Mouse (Mus musculus) layer of hippocampus, adult 9-10 months (tissue): ENCODE results near the gene Hist1h2ae.
"Not testable (repeated sequence)": the region's sequence is repeated elsewhere in the genome, so short reads cannot be mapped to it uniquely, and the experiment has no call there.

Experiments used
- DNase-seq: peaks from one replicate; pipeline ENCODE4 v3.0.0; 2022; ENCODE audit warnings: low spot score

Hist1h2ae gene

GRCm38 (mm10) chr13:23562699-23563462, 8.1 kb downstream of the Hist1h2ae start:
- DNase-seq, result no peak

DNA sequence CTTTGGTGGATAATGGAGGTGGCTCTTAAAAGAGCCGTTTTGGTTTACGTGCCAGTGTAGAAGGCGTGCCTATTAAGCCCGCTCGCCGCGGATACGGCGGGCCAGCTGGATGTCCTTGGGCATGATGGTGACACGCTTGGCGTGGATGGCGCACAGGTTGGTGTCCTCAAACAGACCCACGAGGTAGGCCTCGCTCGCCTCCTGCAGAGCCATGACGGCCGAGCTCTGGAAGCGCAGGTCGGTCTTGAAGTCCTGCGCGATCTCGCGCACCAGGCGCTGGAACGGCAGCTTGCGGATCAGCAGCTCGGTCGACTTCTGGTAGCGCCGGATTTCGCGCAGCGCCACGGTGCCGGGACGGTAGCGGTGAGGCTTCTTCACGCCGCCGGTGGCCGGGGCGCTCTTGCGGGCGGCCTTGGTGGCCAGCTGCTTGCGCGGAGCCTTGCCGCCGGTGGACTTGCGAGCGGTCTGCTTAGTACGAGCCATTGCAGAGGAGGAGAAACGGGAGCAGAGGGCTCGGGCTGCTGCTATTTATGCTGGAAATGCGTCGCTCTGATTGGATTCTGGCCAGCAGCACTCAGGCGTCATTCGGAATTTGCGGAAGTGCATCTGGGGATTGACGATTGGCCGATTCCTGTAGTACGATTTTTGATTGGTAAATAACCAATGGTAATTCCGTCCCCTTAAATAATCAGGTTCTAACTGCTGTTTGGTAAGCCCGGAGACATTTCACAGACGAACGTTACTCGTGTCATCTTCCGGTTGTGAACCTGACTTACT, 8.9 kb downstream of the Hist1h2ae start, which contains the start of gene Hist1h3e:
Gene Hist1h3e (minus strand): TSS at position 487 of the 777 bp plus-strand sequence.
- DNase-seq, result peak; percentile 96

DNA sequence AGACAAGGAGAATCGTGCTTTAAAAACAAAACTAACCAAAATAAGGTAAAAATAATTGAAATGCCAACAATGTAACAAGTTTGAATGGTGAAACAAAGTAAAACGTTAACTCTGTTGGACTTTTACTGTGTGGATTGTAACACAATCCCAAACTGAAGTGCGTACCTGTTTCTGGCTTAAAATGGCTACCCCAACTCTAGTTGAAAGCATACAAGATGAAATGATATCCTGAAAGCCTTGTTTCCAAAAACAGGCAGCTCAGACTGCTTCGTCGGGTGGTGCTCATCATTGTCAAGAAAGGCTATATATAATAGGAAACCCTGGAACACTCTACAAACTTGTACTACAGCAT, 9.5 kb downstream of the Hist1h2ae start:
- DNase-seq, result not testable (repeated sequence)

DNA sequence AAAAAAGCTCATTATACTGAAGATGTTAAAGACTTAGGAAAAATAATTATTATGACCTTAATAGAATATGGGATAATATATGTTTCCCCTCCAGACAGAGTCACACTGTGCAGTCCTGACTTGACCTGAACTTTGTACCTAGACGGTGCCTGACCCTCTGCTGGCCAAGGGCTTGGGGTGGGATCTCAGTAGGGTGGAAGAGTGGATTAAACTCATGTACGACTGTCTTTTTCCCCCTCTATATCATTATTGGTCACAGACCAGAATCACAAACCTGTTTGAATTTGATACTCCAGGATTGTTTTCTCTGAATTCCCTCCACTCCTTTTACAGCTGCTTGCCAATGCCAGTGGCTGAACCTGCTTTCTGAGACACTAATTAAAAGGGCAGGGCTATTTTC, 10.3 kb downstream of the Hist1h2ae start:
- DNase-seq, result not testable (repeated sequence)

GRCm38 (mm10) chr13:23556906-23557305, 14.1 kb downstream of the Hist1h2ae start:
- no peak for DNase-seq

GRCm38 (mm10) chr13:23555839-23556416, 15.1 kb downstream of the Hist1h2ae start:
- peak; percentile 87 for DNase-seq

- no peak for DNase-seq
Observed at GRCm38 (mm10) chr13:23554925-23555838, 15.8 kb downstream of the Hist1h2ae start.

GRCm38 (mm10) chr13:23554393-23554792, 16.6 kb downstream of the Hist1h2ae start:
- no peak for DNase-seq

DNA sequence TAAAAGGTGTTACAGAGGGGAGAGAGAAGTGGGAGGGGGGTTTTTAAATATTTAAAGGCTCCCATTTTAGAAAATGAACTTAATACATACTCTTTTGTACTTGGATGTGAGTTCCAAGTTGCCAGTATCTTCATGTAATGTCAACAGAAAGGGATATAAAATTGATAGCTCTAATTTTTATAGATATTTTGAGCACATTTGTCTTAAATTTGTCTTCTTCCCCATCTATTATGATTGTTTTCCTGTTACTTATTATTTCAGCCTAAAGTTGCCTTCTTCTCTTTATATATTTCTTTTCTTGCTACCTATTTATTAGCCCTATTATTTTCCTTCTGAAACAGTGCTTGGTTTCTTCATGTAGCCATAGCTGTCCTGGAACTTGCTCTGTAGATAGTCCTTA, 18.1 kb downstream of the Hist1h2ae start, which contains the start of gene Hist1h1d:
Gene Hist1h1d (plus strand): TSS at position 301 of the 400 bp plus-strand sequence.
- DNase-seq, result no peak

DNA sequence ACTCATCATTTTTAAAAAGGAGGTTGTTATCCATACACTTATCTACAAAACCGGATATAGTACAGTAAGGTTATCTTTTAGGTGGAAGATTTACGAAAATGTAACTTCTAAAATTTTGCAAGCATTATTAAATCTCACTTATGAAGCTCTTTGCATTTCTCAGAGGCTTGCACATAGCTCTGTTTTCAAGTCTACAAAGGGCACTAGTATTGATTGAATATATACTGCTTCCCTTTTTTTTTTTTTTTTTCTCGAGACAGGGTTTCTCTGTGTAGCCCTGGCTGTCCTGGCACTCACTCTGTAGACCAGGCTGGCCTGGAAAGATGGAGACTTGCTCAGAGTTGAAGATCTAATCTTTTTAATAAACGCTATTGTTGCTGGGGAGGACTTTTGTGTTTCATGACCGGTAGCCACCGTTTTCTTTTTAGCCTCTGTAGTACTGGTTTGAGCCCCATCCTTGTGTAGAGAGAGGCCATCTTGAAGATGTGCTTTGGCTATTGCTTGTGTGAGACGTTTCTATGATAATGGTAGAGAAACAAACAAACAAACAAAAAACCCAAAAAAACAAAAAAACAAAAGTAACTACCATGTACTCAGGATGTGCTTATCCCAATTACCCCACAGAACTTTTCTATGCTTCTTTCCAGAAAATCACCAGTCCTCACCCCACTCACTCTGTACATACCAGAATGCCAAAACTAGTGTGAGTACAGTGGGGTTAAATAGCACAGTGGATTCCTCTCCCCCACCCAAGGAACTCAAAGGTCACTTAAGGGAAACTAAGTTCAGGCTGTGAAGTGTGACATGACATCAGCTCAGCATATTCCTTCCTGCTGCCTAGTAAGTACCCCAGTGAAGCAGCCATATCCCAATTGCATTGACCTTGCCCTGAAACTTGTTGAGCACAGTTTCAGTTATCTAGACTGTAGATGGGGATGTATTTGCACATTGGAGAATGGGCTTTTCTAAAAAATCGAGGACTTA, 18.8 kb downstream of the Hist1h2ae start:
- no peak for DNase-seq

- DNase-seq, result peak; percentile 94
Observed at GRCm38 (mm10) chr13:23551146-23551834, 19.7 kb downstream of the Hist1h2ae start, which contains the start of gene Hist1h4f. Hist1h4f (minus strand) TSS chr13:23551648.

DNA sequence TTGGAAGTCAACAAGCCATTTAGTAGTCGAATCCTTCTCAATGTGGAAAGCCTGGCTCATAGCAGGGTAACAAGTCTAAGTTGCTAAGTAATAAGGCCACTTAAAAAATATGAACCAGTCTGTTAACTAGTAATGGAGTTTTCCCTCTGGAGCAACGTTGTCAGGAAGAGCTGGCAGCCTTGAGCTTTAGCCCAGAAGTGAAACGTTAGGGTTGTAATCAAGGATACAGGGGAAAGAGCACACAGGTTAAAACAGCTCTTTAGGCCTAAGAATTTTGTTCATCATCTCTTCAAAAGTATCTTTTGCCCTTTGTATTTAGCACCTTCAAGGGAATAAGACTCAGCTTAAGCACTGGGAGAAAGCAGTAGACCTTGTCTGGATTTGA, 20.3 kb downstream of the Hist1h2ae start:
- DNase-seq, result no peak

- DNase-seq, result no peak
Observed at GRCm38 (mm10) chr13:23546694-23547093, 24.3 kb downstream of the Hist1h2ae start.

- not testable (repeated sequence) for DNase-seq
Observed at GRCm38 (mm10) chr13:23544787-23545120, 26.3 kb downstream of the Hist1h2ae start.

DNA sequence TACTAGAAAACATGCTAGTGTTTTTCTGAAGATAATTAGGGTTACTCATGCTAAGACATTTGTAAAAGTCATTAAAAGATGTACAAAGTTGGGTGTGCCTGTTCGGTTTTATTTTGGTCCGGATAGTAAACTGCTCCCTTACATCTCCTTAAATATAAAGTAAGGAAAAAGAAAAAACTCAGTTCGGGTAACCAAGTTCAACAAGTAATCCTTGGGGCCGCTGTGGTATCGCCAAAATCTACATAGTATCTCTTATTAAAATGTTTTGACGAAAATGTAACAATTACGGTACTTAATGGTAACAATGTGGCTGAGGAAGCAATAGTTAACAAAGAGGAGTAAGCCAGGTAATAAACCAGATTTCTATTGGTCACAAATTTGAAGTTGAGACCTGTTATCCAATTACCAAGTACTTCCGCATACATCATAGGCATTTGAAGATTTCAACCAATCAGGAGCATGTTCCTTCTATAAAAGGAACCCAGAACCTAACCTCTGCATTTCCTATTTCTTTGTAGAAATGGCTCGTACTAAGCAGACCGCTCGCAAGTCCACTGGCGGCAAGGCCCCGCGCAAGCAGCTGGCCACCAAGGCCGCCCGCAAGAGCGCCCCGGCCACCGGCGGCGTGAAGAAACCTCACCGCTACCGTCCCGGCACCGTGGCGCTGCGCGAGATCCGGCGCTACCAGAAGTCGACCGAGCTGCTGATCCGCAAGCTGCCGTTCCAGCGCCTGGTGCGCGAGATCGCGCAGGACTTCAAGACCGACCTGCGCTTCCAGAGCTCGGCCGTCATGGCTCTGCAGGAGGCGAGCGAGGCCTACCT, 26.8 kb downstream of the Hist1h2ae start, which contains the start of gene Hist1h3f:
Gene Hist1h3f (plus strand): TSS at position 88 of the 822 bp plus-strand sequence.
- DNase-seq, result peak; percentile 94

DNA sequence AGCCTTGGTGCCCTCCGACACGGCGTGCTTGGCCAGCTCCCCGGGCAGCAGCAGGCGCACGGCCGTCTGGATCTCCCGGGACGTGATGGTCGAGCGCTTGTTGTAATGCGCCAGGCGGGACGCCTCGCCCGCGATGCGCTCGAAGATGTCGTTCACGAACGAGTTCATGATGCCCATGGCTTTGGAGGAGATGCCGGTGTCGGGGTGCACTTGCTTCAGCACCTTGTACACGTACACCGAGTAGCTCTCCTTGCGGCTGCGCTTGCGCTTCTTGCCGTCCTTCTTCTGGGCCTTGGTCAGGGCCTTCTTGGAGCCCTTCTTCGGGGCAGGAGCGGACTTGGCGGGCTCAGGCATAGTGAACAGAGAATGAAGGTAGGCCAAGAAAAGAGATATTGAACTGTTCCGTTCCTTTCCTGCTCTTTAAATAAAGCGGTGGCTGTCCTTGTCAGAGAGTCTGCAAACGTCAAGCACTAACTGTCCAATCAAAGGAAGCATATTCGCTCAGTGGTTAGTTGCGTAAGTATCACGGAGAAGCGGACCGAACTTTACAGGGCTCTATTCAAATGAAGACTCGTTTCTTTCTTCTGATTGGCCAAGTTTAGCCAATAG, 27.9 kb downstream of the Hist1h2ae start, which contains the start of gene Hist1h2bh:
Gene Hist1h2bh (minus strand): TSS at position 394 of the 609 bp plus-strand sequence.
- peak; percentile 81 for DNase-seq

DNA sequence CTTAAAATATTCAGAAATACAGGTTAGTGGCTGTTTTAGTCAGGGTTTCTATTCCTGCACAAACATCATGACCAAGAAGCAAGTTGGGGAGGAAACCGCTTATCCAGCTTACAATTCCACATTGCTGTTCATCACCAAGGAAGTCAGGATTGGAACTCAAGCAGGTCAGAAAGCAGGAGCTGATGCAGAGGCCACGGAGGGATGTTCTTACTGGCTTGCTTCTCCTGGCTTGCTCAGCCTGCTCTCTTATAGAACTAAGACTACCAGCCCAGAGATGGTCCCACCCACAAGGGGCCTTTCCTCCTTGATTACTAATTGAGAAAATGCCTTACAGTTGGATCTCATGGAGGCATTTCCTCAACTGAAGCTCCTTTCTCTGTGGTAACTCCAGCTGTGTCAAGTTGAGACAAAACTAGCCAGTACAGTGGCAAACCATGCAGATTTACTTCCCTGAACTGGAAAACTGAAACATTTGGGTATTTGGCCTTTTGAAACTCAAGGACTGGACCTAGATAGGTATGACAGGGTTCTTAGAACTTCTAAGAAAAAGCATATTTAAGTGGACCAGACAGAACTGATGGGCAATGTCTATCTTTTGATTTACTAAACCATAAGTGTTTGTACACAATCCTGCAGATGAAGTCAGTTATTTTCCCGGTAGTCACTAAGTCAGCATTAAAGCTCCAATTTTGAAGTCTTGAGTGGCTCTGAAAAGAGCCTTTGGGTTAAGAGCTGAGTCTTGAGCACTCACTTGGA, 28.6 kb downstream of the Hist1h2ae start:
- not testable (repeated sequence) for DNase-seq

DNA sequence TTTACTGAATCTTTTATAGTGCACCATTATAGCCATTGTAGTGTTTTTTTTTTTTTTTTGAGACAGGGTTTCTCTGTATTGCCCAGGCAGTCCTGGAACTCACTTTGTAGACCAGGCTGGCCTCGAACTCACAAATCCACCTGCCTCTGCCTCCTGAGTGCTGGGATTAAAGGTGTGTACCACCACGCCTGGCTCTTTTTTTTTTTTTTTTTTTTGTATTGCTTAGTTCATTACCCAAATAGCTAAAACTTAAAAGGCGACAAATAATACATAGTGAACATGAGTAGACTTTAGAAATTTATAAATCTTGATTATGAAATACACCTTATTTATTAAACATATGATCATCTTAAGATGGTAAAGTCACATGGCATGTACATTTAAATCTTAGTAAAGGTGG, 29.5 kb downstream of the Hist1h2ae start:
- DNase-seq, result no peak
